Mouse (Mus musculus) limb, embryonic 11.5 days (tissue): ENCODE measurements around the gene Runx2. TPM values are rescaled to one million over a fixed set of nuclear protein-coding genes. Genes with fewer than 3 reads are reported as not detected.

Experiments
- ATAC-seq: fragments of 200-750 bp; cut with Nextera tagmentation; 2 replicates; pipeline ENCODE4 v1.8.0; 2017; ENCODE audit warnings: low read depth; ENCODE audit not compliant: insufficient number of reproducible peaks, low FRiP score, low TSS enrichment
- DNase-seq: peaks from one replicate; pipeline ENCODE4 v3.0.0-alpha.2; 2015; ENCODE audit warnings: low spot score
- H3K27ac ChIP-seq: fragments of 300-500 bp; sonication (generic); replicated peaks from 2 replicates; pipeline ENCODE4 v1.5.1; 2014; ENCODE audit warnings: low read depth, mild to moderate bottlenecking, low read length
- H3K27me3 ChIP-seq: fragments of 300-500 bp; sonication (generic); 2 replicates; pipeline ENCODE4 v1.6.1; 2014; ENCODE audit warnings: mild to moderate bottlenecking, low read length, mixed read lengths; ENCODE audit not compliant: control insufficient read depth, insufficient read depth
- H3K36me3 ChIP-seq: fragments of 300-500 bp; sonication (generic); 2 replicates; pipeline ENCODE4 v1.6.1; 2014; ENCODE audit warnings: mild to moderate bottlenecking, low read length, moderate library complexity, mixed read lengths; ENCODE audit not compliant: control insufficient read depth, insufficient read depth
- H3K4me1 ChIP-seq: fragments of 300-500 bp; sonication (generic); 2 replicates; pipeline ENCODE4 v1.6.1; 2014; ENCODE audit warnings: low read length, mixed read lengths; ENCODE audit not compliant: control insufficient read depth, insufficient read depth
- H3K4me2 ChIP-seq: fragments of 300-500 bp; sonication (generic); 2 replicates; pipeline ENCODE4 v1.6.1; 2014; ENCODE audit warnings: low read depth, mild to moderate bottlenecking, moderate library complexity; ENCODE audit not compliant: severe bottlenecking
- H3K4me3 ChIP-seq: fragments of 300-500 bp; sonication (generic); 2 replicates; pipeline ENCODE4 v1.5.1; 2014; ENCODE audit warnings: low read depth, low read length
- H3K9ac ChIP-seq: fragments of 300-500 bp; sonication (generic); 2 replicates; pipeline ENCODE4 v1.6.1; 2014; ENCODE audit warnings: mild to moderate bottlenecking, low read length
- H3K9me3 ChIP-seq: fragments of 300-500 bp; sonication (generic); 2 replicates; pipeline ENCODE4 v1.6.1; 2016; ENCODE audit warnings: low read length; ENCODE audit not compliant: control insufficient read depth
- WGBS: fragments of 180-500 bp; shearing (Covaris S2); extraction: QIAGEN DNeasy Blood & Tissue Kit; methylation state at CpG from one replicate; pipeline ENCODE4 v1.1.7; 2014; 5-methylcytosine and 5-hydroxymethylcytosine counted together
- polyA plus RNA-seq: library from polyadenylated mRNA; unstranded; fragments of >200 nt; fragmentation: Nextera tagmentation; extraction: Ambion mirVana; gene quantifications from 2 replicates; pipeline ENCODE4 v1.2.1, GENCODE M21; 2014

The Runx2 gene
- polyA plus RNA-seq, 1 experiment from 2014 or later: 5.8 TPM

DNA sequence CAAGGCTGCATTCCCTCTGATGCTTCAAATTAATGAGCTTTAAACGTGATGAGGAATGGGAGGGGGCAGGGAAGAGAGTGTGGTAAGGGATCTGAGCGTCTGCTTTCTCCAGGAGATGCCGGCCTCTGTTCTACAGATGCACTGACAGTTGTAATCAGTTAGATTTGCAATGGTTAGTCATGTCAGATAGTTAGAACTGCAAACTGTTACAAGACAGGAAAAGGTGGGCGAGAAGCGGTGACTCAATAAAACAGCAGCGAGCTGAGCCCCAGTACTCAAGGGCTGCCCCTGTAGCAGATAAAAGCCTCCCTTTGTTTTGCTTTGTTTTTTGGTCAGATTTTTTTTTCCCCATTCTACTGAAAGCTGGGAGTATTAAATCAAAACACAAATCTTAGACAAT lies 96.6 kb downstream of the Runx2 start:
- no peak overlapping the region for H3K9ac ChIP-seq
- H3K27me3 ChIP-seq: no peaks in the 10 kb centered on the region
- H3K9me3 ChIP-seq: no peaks in the 10 kb centered on the region
- no peak for DNase-seq
- H3K27ac ChIP-seq: no peak overlapping the region
- no peaks in the 10 kb centered on the region for H3K36me3 ChIP-seq
- ATAC-seq: no peak
- H3K4me1 ChIP-seq: peaks cover 9% of the 10 kb centered on the region; the same call in 1 of the 2 replicates
- WGBS: 10% methylated on average over 6 of the region's 6 CpGs
- H3K4me2 ChIP-seq: no peak overlapping the region
- H3K4me3 ChIP-seq: no peak overlapping the region

DNA sequence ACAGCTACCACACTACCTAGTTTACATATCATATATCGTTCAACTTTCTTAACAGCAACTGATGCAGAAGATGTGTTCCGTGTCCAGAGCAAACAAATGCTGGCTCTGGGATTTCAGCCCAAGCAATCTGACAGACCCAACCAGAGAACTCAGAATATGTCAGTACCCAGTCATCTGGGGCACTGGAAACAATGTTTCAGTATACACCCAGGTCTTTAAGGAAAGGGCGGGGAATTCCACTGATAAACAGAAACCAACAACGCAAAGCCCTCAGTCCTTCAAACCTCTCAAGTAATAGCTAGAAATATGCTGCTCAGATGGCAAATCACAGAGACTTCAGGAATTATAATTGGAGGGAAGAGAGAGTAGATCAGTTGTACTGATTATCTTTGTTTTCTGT lies 100.5 kb downstream of the Runx2 start:
- Histone ChIP-seq H3K9me3 (no peaks in the 10 kb centered on the region), H3K4me1 (peaks cover 15% of the 10 kb centered on the region; the same call in 1 of the 2 replicates), H3K27ac (no peak overlapping the region), H3K36me3 (no peaks in the 10 kb centered on the region), H3K4me3 (no peak overlapping the region), H3K4me2 (no peak overlapping the region), H3K27me3 (no peaks in the 10 kb centered on the region), H3K9ac (no peak overlapping the region)
- ATAC-seq (no peak), DNase-seq (no peak)
- 90% methylated on average over 4 of the region's 4 CpGs for WGBS

DNA sequence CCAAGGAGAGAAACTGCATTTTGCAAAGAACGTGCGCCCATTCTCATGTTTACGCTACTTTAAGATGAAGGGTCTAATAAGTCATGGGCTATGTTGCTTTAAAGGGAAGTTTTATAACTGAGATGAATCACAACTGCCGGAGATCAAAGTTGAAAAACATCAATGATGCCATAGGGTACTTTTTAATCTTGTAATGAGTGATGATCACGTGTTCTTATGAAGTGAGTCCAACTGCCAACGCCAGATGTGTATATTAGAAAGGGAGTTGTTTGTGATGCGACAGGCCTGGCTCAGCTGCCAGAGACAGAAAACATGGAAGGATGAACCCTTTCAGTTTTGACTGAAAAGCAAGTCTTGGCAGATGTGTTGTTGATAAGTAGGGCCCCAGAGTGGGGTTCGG lies 101.2 kb downstream of the Runx2 start:
- H3K4me3 ChIP-seq: no peak overlapping the region
- H3K36me3 ChIP-seq: no peaks in the 10 kb centered on the region
- DNase-seq (no peak), ATAC-seq (no peak)
- H3K9ac ChIP-seq: no peak overlapping the region
- H3K4me2 ChIP-seq: no peak overlapping the region
- H3K27ac ChIP-seq: no peak overlapping the region
- peaks cover 15% of the 10 kb centered on the region; the same call in 1 of the 2 replicates for H3K4me1 ChIP-seq
- WGBS: 75% methylated on average over 8 of the region's 8 CpGs
- no peaks in the 10 kb centered on the region for H3K27me3 ChIP-seq
- no peaks in the 10 kb centered on the region for H3K9me3 ChIP-seq

- DNase-seq: no peak
These were observed 104.9 kb downstream of the Runx2 start for GRCm38 (mm10) chr17:44709516-44710252.

GRCm38 (mm10) chr17:44707956-44708355 lies 106.6 kb downstream of the Runx2 start:
- Histone ChIP-seq H3K36me3 (no peaks in the 10 kb centered on the region), H3K4me1 (peaks cover 6% of the 10 kb centered on the region; the same call in 1 of the 2 replicates), H3K4me3 (no peak overlapping the region), H3K9ac (no peak overlapping the region), H3K27me3 (no peaks in the 10 kb centered on the region), H3K4me2 (no peak overlapping the region), H3K9me3 (no peaks in the 10 kb centered on the region), H3K27ac (no peak overlapping the region)
- DNase-seq (no peak), ATAC-seq (no peak)
- 95% methylated on average over 3 of the region's 3 CpGs for WGBS

More at GRCm38 (mm10) chr17:44709516-44710252, 104.9 kb downstream of the Runx2 start:
- peaks cover 6% of the 10 kb centered on the region; the same call in 1 of the 2 replicates for H3K4me1 ChIP-seq
- H3K9ac ChIP-seq: no peak overlapping the region
- H3K9me3 ChIP-seq: no peaks in the 10 kb centered on the region
- no peak for ATAC-seq
- no peaks in the 10 kb centered on the region for H3K27me3 ChIP-seq
- H3K4me2 ChIP-seq: no peak overlapping the region
- H3K36me3 ChIP-seq: no peaks in the 10 kb centered on the region
- H3K27ac ChIP-seq: no peak overlapping the region
- no peak overlapping the region for H3K4me3 ChIP-seq
- 47% methylated on average over 11 of the region's 11 CpGs for WGBS

- Histone ChIP-seq H3K27ac (no peak overlapping the region), H3K9ac (no peak overlapping the region), H3K27me3 (no peaks in the 10 kb centered on the region), H3K4me1 (peaks cover 6% of the 10 kb centered on the region; the same call in 1 of the 2 replicates), H3K4me2 (no peak overlapping the region), H3K36me3 (no peaks in the 10 kb centered on the region), H3K4me3 (no peak overlapping the region), H3K9me3 (no peaks in the 10 kb centered on the region)
- ATAC-seq (no peak), DNase-seq (no peak)
- 86% methylated on average over 10 of the region's 10 CpGs for WGBS
These were observed 108.1 kb downstream of the Runx2 start for GRCm38 (mm10) chr17:44706531-44706930.

- 63% methylated on average over 14 of the region's 14 CpGs for WGBS
- no peaks in the 10 kb centered on the region for H3K9me3 ChIP-seq
- no peak for ATAC-seq
- H3K27me3 ChIP-seq: no peaks in the 10 kb centered on the region
- H3K4me3 ChIP-seq: no peak overlapping the region
- no peak overlapping the region for H3K27ac ChIP-seq
- H3K4me1 ChIP-seq: no peaks in the 10 kb centered on the region
- H3K36me3 ChIP-seq: no peaks in the 10 kb centered on the region
- no peak for DNase-seq
- no peak overlapping the region for H3K9ac ChIP-seq
- no peak overlapping the region for H3K4me2 ChIP-seq
These were observed 111.9 kb downstream of the Runx2 start for GRCm38 (mm10) chr17:44702506-44703298.

DNA sequence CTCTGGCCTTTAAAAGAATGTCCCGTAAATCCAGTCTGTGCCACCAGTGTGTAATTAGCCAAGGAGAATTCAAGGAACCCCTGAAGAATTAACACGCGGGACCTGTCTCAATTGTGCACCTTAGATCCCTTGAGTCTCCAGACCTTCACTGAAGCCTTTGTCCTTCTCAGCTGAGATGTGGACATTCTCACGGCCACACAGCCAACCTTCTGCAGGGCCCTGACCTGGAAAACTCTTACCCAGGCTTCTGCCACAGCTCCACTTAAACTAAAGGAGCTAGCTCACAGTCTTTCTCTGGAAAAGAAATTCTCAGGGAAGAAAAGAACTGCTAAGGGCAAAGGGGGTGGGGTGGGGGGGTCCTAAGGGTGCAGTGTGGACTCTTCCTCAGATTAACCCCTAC lies 113.1 kb downstream of the Runx2 start:
- Histone ChIP-seq H3K27me3 (no peaks in the 10 kb centered on the region), H3K4me1 (no peaks in the 10 kb centered on the region), H3K4me3 (no peak overlapping the region), H3K36me3 (no peaks in the 10 kb centered on the region), H3K9me3 (no peaks in the 10 kb centered on the region), H3K9ac (no peak overlapping the region), H3K4me2 (no peak overlapping the region), H3K27ac (no peak overlapping the region)
- DNase-seq: no peak
- ATAC-seq: no peak
- WGBS: 91% methylated on average over 4 of the region's 4 CpGs
